Mouse (Mus musculus) urinary bladder, adult 2 months (tissue): ENCODE data around the gene Mecr. TPM values are rescaled to one million over a fixed set of nuclear protein-coding genes. Genes with fewer than 3 reads are reported as not detected.

ENCODE experiments used
- polyA plus RNA-seq: library from polyadenylated mRNA; depleted of rRNA; stranded (reverse); fragments of >200 nt; gene quantifications from 2 replicates; pipeline ENCODE4 v1.2.3, GENCODE M21; 2012; rRNA removed

Mecr gene
- polyA plus RNA-seq, 1 experiment: 39.6 TPM

Other genes starting within 250 kb of the Mecr start
- gene Ptpru, start 5.2 kb upstream of the Mecr start, polyA plus RNA-seq: 73.3 and 73.6 TPM in 2 replicates
- gene Srsf4, start 30.1 kb downstream of the Mecr start, polyA plus RNA-seq: 48.1 and 60.6 TPM in 2 replicates
- gene Tmem200b, start 78.3 kb downstream of the Mecr start, polyA plus RNA-seq: 45.2 and 52.6 TPM in 2 replicates
- 0.32 and 0.39 TPM in 2 replicates for gene Gm10300, start 231.2 kb downstream of the Mecr start, polyA plus RNA-seq
- 61.2 and 66.1 TPM in 2 replicates for gene Epb41, start 231.9 kb downstream of the Mecr start, polyA plus RNA-seq